Mouse (Mus musculus) embryonic fibroblast, embryonic 13.5 days (primary cell): ENCODE data around the gene Rbms3.

ENCODE experiments used
- CTCF ChIP-seq: IDR thresholded peaks from 2 replicates; pipeline ENCODE4 v1.5.1; 2011; ENCODE audit warnings: mild to moderate bottlenecking, control low read depth, low read length, moderate library complexity, borderline replicate concordance; ENCODE audit not compliant: insufficient read depth
- POLR2A ChIP-seq: IDR thresholded peaks from 2 replicates; pipeline ENCODE4 v1.6.1; 2011; ENCODE audit warnings: low read depth, mild to moderate bottlenecking, control low read depth, low read length, moderate library complexity

DNA sequence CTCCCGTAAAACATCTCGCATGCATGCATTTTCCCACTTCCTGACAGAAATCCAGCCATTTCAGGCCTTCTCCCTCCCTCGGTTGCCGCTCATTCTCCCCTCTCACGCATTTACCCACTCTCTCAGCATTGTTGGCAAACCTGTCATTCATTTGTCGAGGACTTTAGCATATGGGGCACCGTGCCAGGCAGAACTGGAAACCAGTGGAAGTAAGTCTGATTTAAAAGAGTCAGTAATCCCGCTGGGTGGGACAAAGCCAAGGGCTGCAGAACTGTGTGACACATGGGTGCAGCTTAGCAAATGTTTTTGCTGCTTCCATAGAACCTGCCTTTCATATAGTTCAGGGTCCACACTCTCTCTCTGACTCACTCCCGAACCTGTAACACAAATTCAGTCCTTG, 241.7 kb downstream of the Rbms3 start:
- no peak for TF ChIP-seq POLR2A
- TF ChIP-seq CTCF = no peak
